Mouse (Mus musculus): ENCODE measurements around the gene Gm28230.

DNA sequence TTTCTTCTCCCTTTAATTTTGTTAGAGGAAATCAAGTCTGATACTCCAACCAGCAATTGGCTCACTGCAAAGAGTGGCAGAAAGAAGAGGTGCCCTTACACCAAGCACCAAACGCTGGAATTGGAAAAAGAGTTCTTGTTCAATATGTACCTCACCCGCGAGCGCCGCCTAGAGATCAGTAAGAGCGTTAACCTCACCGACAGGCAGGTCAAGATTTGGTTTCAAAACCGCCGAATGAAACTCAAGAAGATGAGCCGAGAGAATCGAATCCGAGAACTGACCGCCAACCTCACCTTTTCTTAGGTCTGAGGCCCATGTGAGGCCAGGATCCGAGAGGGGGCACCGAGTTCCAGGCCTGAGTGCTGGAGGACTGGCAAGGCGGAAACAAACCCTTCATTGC, 32.5 kb upstream of the Gm28230 start:
- TF ChIP-seq POLR2A (IDR thresholded peaks at IDR 0.05; ENCODE audit: insufficient read depth, low read depth, low read length) (no peak), CTCF (IDR thresholded peaks at IDR 0.05; ENCODE audit: insufficient read depth, low read depth, low read length) (no peak)
